Mouse (Mus musculus) ES-Bruce4 (cell line): ENCODE data around the gene Nhlrc4.

Experiments used
- CTCF ChIP-seq: IDR thresholded peaks from one replicate; pipeline ENCODE4 v1.8.1; 2011; ENCODE audit warnings: low read depth, low read length
- POLR2A ChIP-seq: IDR thresholded peaks from one replicate; pipeline ENCODE4 v1.8.1; 2011; ENCODE audit warnings: low read length; ENCODE audit not compliant: insufficient read depth

- no peak for TF ChIP-seq CTCF
- no peak for TF ChIP-seq POLR2A
These were observed 31.4 kb downstream of the Nhlrc4 start for GRCm38 (mm10) chr17:25913186-25913876.
